8 mouse cellular contexts compared by ENCODE assay signal in the genomic region with DNA sequence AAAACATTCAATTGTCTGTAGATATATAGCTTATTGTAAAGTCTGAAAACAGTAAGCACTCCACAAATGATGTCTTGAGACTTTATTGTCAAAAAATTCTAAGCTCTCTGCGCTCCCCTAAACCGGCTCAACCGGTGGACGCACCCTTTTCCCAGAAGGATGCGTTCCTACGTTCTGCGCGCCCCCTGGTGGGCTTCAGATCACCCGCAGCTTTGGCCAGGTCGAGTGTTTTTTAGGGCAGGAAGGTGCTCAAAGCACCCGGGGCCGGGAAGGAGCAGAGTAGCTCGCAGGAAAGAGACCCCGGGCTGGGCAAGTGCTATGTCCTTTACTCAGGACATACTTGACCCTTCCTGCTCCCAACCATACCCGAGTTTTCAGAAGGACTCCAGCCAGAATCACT. TPM values are rescaled to one million over a fixed set of nuclear protein-coding genes. Genes with fewer than 3 reads are reported as not detected.
DNase-seq lines count a peak whose midpoint lies in the region; ATAC-seq and TF ChIP-seq lines count a peak whose summit lies in the region.

No protein-coding gene starts in this region.

- no peaks in the 10 kb centered on the region for H3K27me3 ChIP-seq in CH12.LX (replicated peaks)
- H3K27me3 ChIP-seq in forebrain, embryonic 13.5 days, result peaks cover 28% of the 10 kb centered on the region
- 0 out of 2 replicates have a peak, but pooled peaks cover 4% of the 10 kb centered on the region for H3K27me3 ChIP-seq in heart, postnatal 0 days (ENCODE audit: control insufficient read depth, insufficient read depth, low read length)
- no peaks in the 10 kb centered on the region for H3K27me3 ChIP-seq in liver, embryonic 16.5 days (ENCODE audit: control insufficient read depth, insufficient read depth, low read depth, low read length)
- peaks cover 10% of the 10 kb centered on the region for H3K27me3 ChIP-seq in neural tube, embryonic 11.5 days (ENCODE audit: control insufficient read depth, insufficient read depth, low read length)
- no peaks in the 10 kb centered on the region for H3K27me3 ChIP-seq in stomach, embryonic 16.5 days (ENCODE audit: control insufficient read depth, insufficient read depth, low read length)

- H3K9me3 ChIP-seq in CH12.LX (replicated peaks; ENCODE audit: low read length), result no peaks in the 10 kb centered on the region
- H3K9me3 ChIP-seq in forebrain, embryonic 13.5 days (replicated peaks), result no peaks in the 10 kb centered on the region
- no peaks in the 10 kb centered on the region for H3K9me3 ChIP-seq in heart, postnatal 0 days (replicated peaks; ENCODE audit: control insufficient read depth, low read length)
- no peaks in the 10 kb centered on the region for H3K9me3 ChIP-seq in liver, embryonic 16.5 days (replicated peaks; ENCODE audit: control insufficient read depth, low read length)
- H3K9me3 ChIP-seq in neural tube, embryonic 11.5 days (ENCODE audit: control insufficient read depth, low read length), result no peaks in the 10 kb centered on the region
- H3K9me3 ChIP-seq in stomach, embryonic 16.5 days (replicated peaks; ENCODE audit: control insufficient read depth, low read length), result no peaks in the 10 kb centered on the region

- TF ChIP-seq CTCF in CH12.LX (conservative IDR thresholded peaks at IDR 0.05 in 1 of 2, IDR thresholded peaks at IDR 0.05 in 1 of 2; ENCODE audit: low read depth in 2 of 2, low read length in 2 of 2), result peak in 1 of 2 experiments; percentile 98; a peak in 2 of 4 replicates
- TF ChIP-seq CTCF in heart, postnatal 0 days (IDR thresholded peaks at IDR 0.05; ENCODE audit: low read depth), result peak; percentile 92

- H3K4me2 ChIP-seq in CH12.LX (ENCODE audit: insufficient read depth, low read depth, poor library complexity, severe bottlenecking), result peak overlapping the region; percentile 81
- peak overlapping the region; percentile 89 for H3K4me2 ChIP-seq in forebrain, embryonic 13.5 days
- H3K4me2 ChIP-seq in heart, postnatal 0 days (ENCODE audit: low read depth, low read length), result peak overlapping the region; percentile 85
- peak overlapping the region; percentile 96 for H3K4me2 ChIP-seq in liver, embryonic 16.5 days (ENCODE audit: low read depth, low read length)
- H3K4me2 ChIP-seq in neural tube, embryonic 11.5 days (ENCODE audit: low read depth), result peak overlapping the region; percentile 97
- H3K4me2 ChIP-seq in stomach, embryonic 16.5 days (ENCODE audit: low read depth, low read length), result peak overlapping the region; percentile 89

- no peak for TF ChIP-seq EP300 in CH12.LX (IDR thresholded peaks at IDR 0.05; ENCODE audit: low read length)
- TF ChIP-seq EP300 in heart, postnatal 0 days (IDR thresholded peaks at IDR 0.05; ENCODE audit: low read depth), result no peak

- peak overlapping the region; percentile 93 for H3K9ac ChIP-seq in CH12.LX (ENCODE audit: insufficient read depth, low read depth)
- H3K9ac ChIP-seq in forebrain, embryonic 13.5 days, result peak overlapping the region; percentile 72
- peak overlapping the region; percentile 68 for H3K9ac ChIP-seq in heart, postnatal 0 days (replicated peaks; ENCODE audit: low read depth, low read length)
- peak overlapping the region; percentile 81 for H3K9ac ChIP-seq in liver, embryonic 16.5 days (ENCODE audit: low read depth, low read length)
- peak overlapping the region; percentile 68 for H3K9ac ChIP-seq in neural tube, embryonic 11.5 days (ENCODE audit: low read length)
- H3K9ac ChIP-seq in stomach, embryonic 16.5 days (ENCODE audit: low read length), result peak overlapping the region; percentile 76

- in situ Hi-C loops in CH12.LX (cut with MboI; ENCODE audit: low pct_ligation_motif_present, low pct_unique_long_range_greater_than_20kb, low sequenced_read_pairs), result loop anchor here (5.0 kb wide), 1 partner anchor 37 kb away; a partner anchor contains a TSS

- no peaks in the 10 kb centered on the region for H3K79me2 ChIP-seq in CH12.LX (replicated peaks; ENCODE audit: control insufficient read depth, extremely low read depth, insufficient read depth, poor library complexity, severe bottlenecking)

- peak; percentile 34; the same call in 1 of the 2 replicates for ATAC-seq in cerebellum, adult (ENCODE audit: insufficient number of reproducible peaks, low FRiP score, low TSS enrichment)
- peak; percentile 59 for ATAC-seq in forebrain, embryonic 13.5 days
- ATAC-seq in heart, postnatal 0 days (ENCODE audit: insufficient read depth, low read depth), result peak; percentile 66
- ATAC-seq in liver, embryonic 16.5 days (ENCODE audit: low read depth), result peak; percentile 67
- ATAC-seq in neural tube, embryonic 11.5 days (ENCODE audit: insufficient read depth, low FRiP score, low TSS enrichment), result peak; percentile 60
- peak; percentile 31 for ATAC-seq in stomach, embryonic 16.5 days (ENCODE audit: insufficient read depth, low FRiP score)

- DNase-seq in CH12.LX (ENCODE audit: extremely low read depth), result peak; percentile 93
- peak; percentile 88 for DNase-seq in heart, postnatal 0 days (ENCODE audit: low spot score)
- peak; percentile 97 to 98 for DNase-seq in kidney, postnatal 4 days
- peak; percentile 93 for DNase-seq in neural tube, embryonic 11.5 days (ENCODE audit: low spot score)

- TF ChIP-seq POLR2A in CH12.LX (IDR thresholded peaks at IDR 0.05; ENCODE audit: low read depth, low read length), result no peak

- peaks cover 22 to 40% of the 10 kb centered on the region in 2 experiments for H3K4me1 ChIP-seq in CH12.LX (ENCODE audit: control insufficient read depth in 1 of 2, insufficient read depth in 2 of 2)
- H3K4me1 ChIP-seq in forebrain, embryonic 13.5 days, result peaks cover 29% of the 10 kb centered on the region
- peaks cover 23% of the 10 kb centered on the region for H3K4me1 ChIP-seq in heart, postnatal 0 days (ENCODE audit: control insufficient read depth, insufficient read depth)
- H3K4me1 ChIP-seq in liver, embryonic 16.5 days (ENCODE audit: control insufficient read depth, low read depth, low read length), result peaks cover 38% of the 10 kb centered on the region
- H3K4me1 ChIP-seq in neural tube, embryonic 11.5 days (ENCODE audit: control insufficient read depth, insufficient read depth, low read length), result peaks cover 14% of the 10 kb centered on the region
- peaks cover 22% of the 10 kb centered on the region for H3K4me1 ChIP-seq in stomach, embryonic 16.5 days (ENCODE audit: control insufficient read depth, insufficient read depth, low read length)

- H3K27ac ChIP-seq in CH12.LX (ENCODE audit: insufficient read depth, low read depth), result peak overlapping the region; percentile 55; the same call in 1 of the 2 replicates
- peak overlapping the region; percentile 75 for H3K27ac ChIP-seq in forebrain, embryonic 13.5 days
- peak overlapping the region; percentile 84 for H3K27ac ChIP-seq in heart, postnatal 0 days (ENCODE audit: low read depth)
- peak overlapping the region; percentile 81 for H3K27ac ChIP-seq in liver, embryonic 16.5 days (ENCODE audit: low read length)
- H3K27ac ChIP-seq in neural tube, embryonic 11.5 days (ENCODE audit: low read depth, low read length), result no peak overlapping the region
- H3K27ac ChIP-seq in stomach, embryonic 16.5 days (ENCODE audit: low read length), result peak overlapping the region; percentile 87

- peaks cover 1 to 22% of the 10 kb centered on the region in 2 experiments for H3K36me3 ChIP-seq in CH12.LX (replicated peaks in 1 of 2; ENCODE audit: control insufficient read depth in 1 of 2, insufficient read depth in 1 of 2, low read length in 1 of 2)
- no peaks in the 10 kb centered on the region for H3K36me3 ChIP-seq in forebrain, embryonic 13.5 days (ENCODE audit: poor library complexity, severe bottlenecking)
- no peaks in the 10 kb centered on the region for H3K36me3 ChIP-seq in heart, postnatal 0 days (replicated peaks; ENCODE audit: control insufficient read depth, insufficient read depth, low read length)
- no peaks in the 10 kb centered on the region for H3K36me3 ChIP-seq in liver, embryonic 16.5 days (ENCODE audit: control insufficient read depth, insufficient read depth)
- no peaks in the 10 kb centered on the region for H3K36me3 ChIP-seq in neural tube, embryonic 11.5 days (ENCODE audit: control insufficient read depth, insufficient read depth, low read length)
- H3K36me3 ChIP-seq in stomach, embryonic 16.5 days (ENCODE audit: control insufficient read depth, insufficient read depth, low read length), result no peaks in the 10 kb centered on the region

- H3K4me3 ChIP-seq in CH12.LX (replicated peaks in 1 of 3; ENCODE audit: low read depth in 2 of 3, low read length in 2 of 3, poor library complexity in 1 of 3), result peak overlapping the region; percentile 51 to 70 (median 52)
- H3K4me3 ChIP-seq in forebrain, embryonic 13.5 days, result peak overlapping the region; percentile 57
- H3K4me3 ChIP-seq in heart, postnatal 0 days (ENCODE audit: low read depth, low read length), result peak overlapping the region; percentile 55
- H3K4me3 ChIP-seq in liver, embryonic 16.5 days (ENCODE audit: low read depth, low read length), result peak overlapping the region; percentile 71
- peak overlapping the region; percentile 56 for H3K4me3 ChIP-seq in neural tube, embryonic 11.5 days (ENCODE audit: low read depth, low read length)
- H3K4me3 ChIP-seq in stomach, embryonic 16.5 days (replicated peaks; ENCODE audit: low read length), result peak overlapping the region; percentile 62

- WGBS in forebrain, embryonic 13.5 days, result 0% methylated on average over 15 of the region's 15 CpGs
- under 1% methylated on average over 15 of the region's 15 CpGs for WGBS in heart, postnatal 0 days
- 0% methylated on average over 15 of the region's 15 CpGs for WGBS in liver, embryonic 16.5 days (ENCODE audit: insufficient replicate concordance)
- WGBS in neural tube, embryonic 11.5 days, result 2% methylated on average over 15 of the region's 15 CpGs
- 0% methylated on average over 15 of the region's 15 CpGs for WGBS in stomach, embryonic 16.5 days

- dilution Hi-C loops in CH12.LX (cut with MboI; ENCODE audit: extremely low pct_ligation_motif_present, extremely low pct_unique_long_range_greater_than_20kb, low sequenced_read_pairs), result no loop called here

- peak; percentile 91 for TF ChIP-seq RAD21 in CH12.LX (IDR thresholded peaks at IDR 0.05; ENCODE audit: low read depth, low read length)

RNA-seq across cellular contexts. Expression of a gene that starts 0.6 kb away (rescaled TPM):
- 17.6 and 24.7 TPM in 2 replicates for total RNA-seq in CH12.LX (2012; rRNA removed)
- 7.1 TPM in 2 replicates for total RNA-seq in CH12.LX (2014; rRNA removed)
- 9.8 and 11.7 TPM in 2 replicates for polyA plus RNA-seq in CH12.LX (2012; ENCODE audit: insufficient read length, low read depth)
- polyA plus RNA-seq in forebrain, embryonic 13.5 days (2015; fragmentation: Nextera tagmentation; extraction: Ambion mirVana), result 16.8 and 21.5 TPM in 2 replicates
- 1.9 and 4.8 TPM in 2 replicates for total RNA-seq in heart, postnatal 0 days (2014; rRNA removed; ENCODE audit: low replicate concordance)
- polyA plus RNA-seq in heart, postnatal 0 days (2015; fragmentation: Nextera tagmentation; extraction: Ambion mirVana), result 3.5 and 4.7 TPM in 2 replicates
- polyA plus RNA-seq in liver, embryonic 16.5 days (2015; fragmentation: Nextera tagmentation; extraction: Ambion mirVana), result 8.5 and 9.5 TPM in 2 replicates
- polyA plus RNA-seq in neural tube, embryonic 11.5 days (2014; fragmentation: Nextera tagmentation; extraction: Ambion mirVana), result 10.5 and 12.9 TPM in 2 replicates
- polyA plus RNA-seq in stomach, embryonic 16.5 days (2015; fragmentation: Nextera tagmentation; extraction: Ambion mirVana), result 50.0 TPM in 2 replicates

RNA-seq across cellular contexts. Expression of a gene that starts 11.3 kb away (rescaled TPM):
- total RNA-seq in CH12.LX (2012; rRNA removed), result 226 and 342 TPM in 2 replicates
- 175 and 217 TPM in 2 replicates for total RNA-seq in CH12.LX (2014; rRNA removed)
- polyA plus RNA-seq in CH12.LX (2012; ENCODE audit: insufficient read length, low read depth), result 63.4 and 66.4 TPM in 2 replicates
- 3.4 and 4.2 TPM in 2 replicates for polyA plus RNA-seq in forebrain, embryonic 13.5 days (2015; fragmentation: Nextera tagmentation; extraction: Ambion mirVana)
- total RNA-seq in heart, postnatal 0 days (2014; rRNA removed; ENCODE audit: low replicate concordance), result 28.9 and 39.6 TPM in 2 replicates
- 10.3 and 13.0 TPM in 2 replicates for polyA plus RNA-seq in heart, postnatal 0 days (2015; fragmentation: Nextera tagmentation; extraction: Ambion mirVana)
- polyA plus RNA-seq in liver, embryonic 16.5 days (2015; fragmentation: Nextera tagmentation; extraction: Ambion mirVana), result 10.6 and 16.5 TPM in 2 replicates
- polyA plus RNA-seq in neural tube, embryonic 11.5 days (2014; fragmentation: Nextera tagmentation; extraction: Ambion mirVana), result 6.2 and 6.9 TPM in 2 replicates
- 21.6 and 25.8 TPM in 2 replicates for polyA plus RNA-seq in stomach, embryonic 16.5 days (2015; fragmentation: Nextera tagmentation; extraction: Ambion mirVana)

RNA-seq across cellular contexts. Expression of a gene that starts 20.2 kb away (rescaled TPM):
- 104 and 115 TPM in 2 replicates for total RNA-seq in CH12.LX (2012; rRNA removed)
- total RNA-seq in CH12.LX (2014; rRNA removed), result 71.6 and 76.2 TPM in 2 replicates
- polyA plus RNA-seq in CH12.LX (2012; ENCODE audit: insufficient read length, low read depth), result 83.1 and 88.1 TPM in 2 replicates
- polyA plus RNA-seq in forebrain, embryonic 13.5 days (2015; fragmentation: Nextera tagmentation; extraction: Ambion mirVana), result 119 and 124 TPM in 2 replicates
- total RNA-seq in heart, postnatal 0 days (2014; rRNA removed; ENCODE audit: low replicate concordance), result 57.9 and 76.4 TPM in 2 replicates
- 52.6 and 57.3 TPM in 2 replicates for polyA plus RNA-seq in heart, postnatal 0 days (2015; fragmentation: Nextera tagmentation; extraction: Ambion mirVana)
- 91.6 and 98.1 TPM in 2 replicates for polyA plus RNA-seq in liver, embryonic 16.5 days (2015; fragmentation: Nextera tagmentation; extraction: Ambion mirVana)
- polyA plus RNA-seq in neural tube, embryonic 11.5 days (2014; fragmentation: Nextera tagmentation; extraction: Ambion mirVana), result 92.9 and 116 TPM in 2 replicates
- 97.5 and 108 TPM in 2 replicates for polyA plus RNA-seq in stomach, embryonic 16.5 days (2015; fragmentation: Nextera tagmentation; extraction: Ambion mirVana)

RNA-seq across cellular contexts. Expression of a gene that starts 20.4 kb away (rescaled TPM):
- total RNA-seq in CH12.LX (2012; rRNA removed), result 218 and 231 TPM in 2 replicates
- total RNA-seq in CH12.LX (2014; rRNA removed), result 231 and 232 TPM in 2 replicates
- polyA plus RNA-seq in CH12.LX (2012; ENCODE audit: insufficient read length, low read depth), result 158 and 159 TPM in 2 replicates
- polyA plus RNA-seq in forebrain, embryonic 13.5 days (2015; fragmentation: Nextera tagmentation; extraction: Ambion mirVana), result 1,640 and 1,662 TPM in 2 replicates
- total RNA-seq in heart, postnatal 0 days (2014; rRNA removed; ENCODE audit: low replicate concordance), result 647 and 809 TPM in 2 replicates
- polyA plus RNA-seq in heart, postnatal 0 days (2015; fragmentation: Nextera tagmentation; extraction: Ambion mirVana), result 758 and 782 TPM in 2 replicates
- 1,724 and 1,773 TPM in 2 replicates for polyA plus RNA-seq in liver, embryonic 16.5 days (2015; fragmentation: Nextera tagmentation; extraction: Ambion mirVana)
- 1,335 and 1,358 TPM in 2 replicates for polyA plus RNA-seq in neural tube, embryonic 11.5 days (2014; fragmentation: Nextera tagmentation; extraction: Ambion mirVana)
- polyA plus RNA-seq in stomach, embryonic 16.5 days (2015; fragmentation: Nextera tagmentation; extraction: Ambion mirVana), result 584 and 593 TPM in 2 replicates

RNA-seq across cellular contexts. Expression of a gene that starts 20.6 kb away (rescaled TPM):
- 1.8 and 3.1 TPM in 2 replicates for total RNA-seq in CH12.LX (2012; rRNA removed)
- total RNA-seq in CH12.LX (2014; rRNA removed), result not detected in 2 replicates
- not detected in 2 replicates for polyA plus RNA-seq in CH12.LX (2012; ENCODE audit: insufficient read length, low read depth)
- polyA plus RNA-seq in forebrain, embryonic 13.5 days (2015; fragmentation: Nextera tagmentation; extraction: Ambion mirVana), result not detected in 2 replicates
- not detected in 2 replicates for total RNA-seq in heart, postnatal 0 days (2014; rRNA removed; ENCODE audit: low replicate concordance)
- not detected in 2 replicates for polyA plus RNA-seq in heart, postnatal 0 days (2015; fragmentation: Nextera tagmentation; extraction: Ambion mirVana)
- 0.45 and 1.4 TPM in 2 replicates for polyA plus RNA-seq in liver, embryonic 16.5 days (2015; fragmentation: Nextera tagmentation; extraction: Ambion mirVana)
- not detected in 2 replicates for polyA plus RNA-seq in neural tube, embryonic 11.5 days (2014; fragmentation: Nextera tagmentation; extraction: Ambion mirVana)
- polyA plus RNA-seq in stomach, embryonic 16.5 days (2015; fragmentation: Nextera tagmentation; extraction: Ambion mirVana), result not detected in 2 replicates
